Comparison of ENCODE assay signal across 8 mouse cellular contexts in the genomic region with DNA sequence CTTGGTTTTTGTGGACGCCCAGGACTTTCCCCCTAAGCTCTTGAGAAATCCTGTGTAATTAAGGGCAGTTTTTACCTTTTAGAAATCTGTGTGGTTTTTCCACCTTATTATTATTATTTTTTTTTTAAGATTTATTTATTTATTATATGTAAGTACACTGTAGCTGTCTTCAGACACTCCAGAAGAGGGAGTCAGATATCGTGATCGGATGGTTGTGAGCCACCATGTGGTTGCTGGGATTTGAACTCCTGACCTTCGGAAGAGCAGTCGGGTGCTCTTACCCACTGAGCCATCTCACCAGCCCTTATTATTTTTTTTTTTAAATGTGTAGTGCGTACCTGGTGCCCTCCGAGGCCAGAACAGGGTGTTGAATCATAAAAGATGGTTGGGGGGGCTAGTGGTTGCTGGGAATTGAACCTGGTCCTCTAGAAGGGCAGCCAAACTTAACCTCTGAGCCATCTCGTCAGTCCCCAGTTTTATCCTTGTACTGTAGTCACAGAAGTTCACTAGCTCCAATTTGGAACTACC. TPM values are rescaled to one million over a fixed set of nuclear protein-coding genes. Genes with fewer than 3 reads are reported as not detected.
A peak's percentile ranks its signal among the peaks of the same experiment; 100 is the strongest.
DNase-seq lines count a peak whose midpoint lies in the region; ATAC-seq and TF ChIP-seq lines count a peak whose summit lies in the region.
"Not testable (repeated sequence)": the region's sequence is repeated elsewhere in the genome, so short reads cannot be mapped to it uniquely, and the experiment has no call there.

No protein-coding gene starts in this region.

- H3K4me3 ChIP-seq in embryonic fibroblast, embryonic 13.5 days (ENCODE audit: insufficient read depth, low read length), result peak overlapping the region; percentile 82
- peak overlapping the region; percentile 68 for H3K4me3 ChIP-seq in heart, embryonic 12.5 days
- H3K4me3 ChIP-seq in limb, embryonic 12.5 days (replicated peaks), result peak overlapping the region; percentile 84
- peak overlapping the region; percentile 96 for H3K4me3 ChIP-seq in lung, embryonic 15.5 days
- peak overlapping the region; percentile 98; the same call in 1 of the 2 replicates for H3K4me3 ChIP-seq in thymus, adult 2 months (ENCODE audit: control insufficient read depth, insufficient read depth, low read length)

- H3K27me3 ChIP-seq in Patski; heart, embryonic 12.5 days (replicated peaks); limb, embryonic 12.5 days; lung, embryonic 15.5 days; thymus, adult 2 months (ENCODE audit: control insufficient read depth, insufficient read depth, low read length): not testable (repeated sequence)

- peak overlapping the region; percentile 81 for H3K9ac ChIP-seq in heart, embryonic 12.5 days
- peak overlapping the region; percentile 82 for H3K9ac ChIP-seq in limb, embryonic 12.5 days (replicated peaks)
- H3K9ac ChIP-seq in lung, embryonic 15.5 days, result peak overlapping the region; percentile 89

- WGBS in heart, embryonic 12.5 days, result 30% methylated on average over 8 of the region's 8 CpGs
- 36% methylated on average over 8 of the region's 8 CpGs for WGBS in limb, embryonic 12.5 days
- WGBS in lung, embryonic 15.5 days, result 31% methylated on average over 8 of the region's 8 CpGs
- WGBS in thymus, adult 2 months, result 34% methylated on average over 8 of the region's 8 CpGs

- not testable (repeated sequence) for H3K4me1 ChIP-seq in embryonic fibroblast, embryonic 13.5 days (ENCODE audit: control insufficient read depth, insufficient read depth, low read length); heart, embryonic 12.5 days (replicated peaks); limb, embryonic 12.5 days (replicated peaks); thymus, adult 2 months (replicated peaks; ENCODE audit: control insufficient read depth, insufficient read depth, low read length)
- H3K4me1 ChIP-seq in lung, embryonic 15.5 days, result peaks cover 12% of the 10 kb centered on the region

- not testable (repeated sequence) for H3K9me3 ChIP-seq in heart, embryonic 12.5 days (replicated peaks); limb, embryonic 12.5 days; lung, embryonic 15.5 days

- POLR2A ChIA-PET in Patski (lab: Charles Lee), result interaction anchor here (0.7 kb wide), 2 partner anchors 38 to 352 kb away, joined by 5 read pairs; no protein-coding TSS in a partner anchor

- peak overlapping the region; percentile 66 for H3K4me2 ChIP-seq in heart, embryonic 12.5 days
- H3K4me2 ChIP-seq in limb, embryonic 12.5 days, result peak overlapping the region; percentile 50
- peak overlapping the region; percentile 55 for H3K4me2 ChIP-seq in lung, embryonic 15.5 days

- not testable (repeated sequence) for DNase-seq in Patski (ENCODE audit: low read depth, low spot score); thymus, adult 2 months
- DNase-seq in induced T-regulatory cell, adult 2 months (ENCODE audit: low read depth), result peak; percentile 20
- DNase-seq in naive thymus-derived CD4-positive, alpha-beta T cell, adult 2 months (ENCODE audit: low read depth), result peak; percentile 14

- CTCF ChIA-PET in Patski (lab: Charles Lee), result interaction anchor here (1.2 to 1.4 kb wide), 2 partner anchors 11 to 15 kb away, joined by 3 read pairs; no protein-coding TSS in a partner anchor

- H3K36me3 ChIP-seq in heart, embryonic 12.5 days, result peaks cover 28% of the 10 kb centered on the region
- H3K36me3 ChIP-seq in limb, embryonic 12.5 days, result peaks cover 32% of the 10 kb centered on the region
- peaks cover 22% of the 10 kb centered on the region; the same call in 1 of the 2 replicates for H3K36me3 ChIP-seq in lung, embryonic 15.5 days
- peaks cover 25% of the 10 kb centered on the region for H3K36me3 ChIP-seq in thymus, adult 2 months (ENCODE audit: control insufficient read depth, insufficient read depth, low read length)

- peak; percentile 17 for TF ChIP-seq CTCF in Patski (IDR thresholded peaks at IDR 0.05)
- not testable (repeated sequence) for TF ChIP-seq CTCF in embryonic fibroblast, embryonic 13.5 days (IDR thresholded peaks at IDR 0.05; ENCODE audit: borderline replicate concordance, insufficient read depth, low read length); thymus, adult 2 months (IDR thresholded peaks at IDR 0.05; ENCODE audit: borderline replicate concordance, control insufficient read depth, extremely low read depth, insufficient read depth, low read length, poor library complexity)

- not testable (repeated sequence) for TF ChIP-seq POLR2A in embryonic fibroblast, embryonic 13.5 days (IDR thresholded peaks at IDR 0.05; ENCODE audit: low read depth, low read length); thymus, adult 2 months (IDR thresholded peaks at IDR 0.05; ENCODE audit: control insufficient read depth, extremely low read depth, insufficient read depth, low read length, poor library complexity)

- ATAC-seq in Patski; heart, embryonic 12.5 days (ENCODE audit: insufficient number of reproducible peaks, low FRiP score); limb, embryonic 12.5 days (ENCODE audit: insufficient number of reproducible peaks, insufficient read depth, low FRiP score, low TSS enrichment, low read depth): not testable (repeated sequence)
- 0 out of 2 replicates have a peak, but pooled peaks have one; percentile 5 for ATAC-seq in lung, embryonic 15.5 days (ENCODE audit: borderline replicate concordance, extremely low read depth, low FRiP score, low TSS enrichment)

- in situ Hi-C loops in Patski (cut with MboI; ENCODE audit: low pct_unique_long_range_greater_than_20kb), result not testable (repeated sequence)

- not testable (repeated sequence) for H3K27ac ChIP-seq in embryonic fibroblast, embryonic 13.5 days (ENCODE audit: insufficient read depth, low read length); limb, embryonic 12.5 days; thymus, adult 2 months (ENCODE audit: control insufficient read depth, insufficient read depth, low read length)
- peak overlapping the region; percentile 75; the same call in 1 of the 2 replicates for H3K27ac ChIP-seq in heart, embryonic 12.5 days (ENCODE audit: poor library complexity, severe bottlenecking)
- peak overlapping the region; percentile 80; the same call in 1 of the 2 replicates for H3K27ac ChIP-seq in lung, embryonic 15.5 days

RNA-seq across cellular contexts. Expression of a gene that starts 0.7 kb away (rescaled TPM):
- polyA plus RNA-seq in Patski (2021), result 29.4 TPM
- 23.9 and 26.8 TPM in 2 replicates for polyA plus RNA-seq in embryonic fibroblast, embryonic 13.5 days (2011; ENCODE audit: insufficient read length, low read depth, missing spikeins)
- polyA plus RNA-seq in heart, embryonic 12.5 days (2016; fragmentation: Nextera tagmentation; extraction: Ambion mirVana), result 35.2 and 35.7 TPM in 2 replicates
- polyA plus RNA-seq in limb, embryonic 12.5 days (2016; fragmentation: Nextera tagmentation; extraction: Ambion mirVana), result 35.3 and 39.3 TPM in 2 replicates
- 24.5 and 26.7 TPM in 2 replicates for polyA plus RNA-seq in lung, embryonic 15.5 days (2015; fragmentation: Nextera tagmentation; extraction: Ambion mirVana)
- polyA plus RNA-seq in thymus, adult 2 months (2012; rRNA removed), result 28.3 and 31.1 TPM in 2 replicates

RNA-seq across cellular contexts. Expression of a gene that starts 0.7 kb away (rescaled TPM):
- 99.9 TPM for polyA plus RNA-seq in Patski (2021)
- 291 and 298 TPM in 2 replicates for polyA plus RNA-seq in embryonic fibroblast, embryonic 13.5 days (2011; ENCODE audit: insufficient read length, low read depth, missing spikeins)
- polyA plus RNA-seq in heart, embryonic 12.5 days (2016; fragmentation: Nextera tagmentation; extraction: Ambion mirVana), result 48.8 and 54.0 TPM in 2 replicates
- 66.5 and 67.8 TPM in 2 replicates for polyA plus RNA-seq in limb, embryonic 12.5 days (2016; fragmentation: Nextera tagmentation; extraction: Ambion mirVana)
- polyA plus RNA-seq in lung, embryonic 15.5 days (2015; fragmentation: Nextera tagmentation; extraction: Ambion mirVana), result 49.3 and 50.3 TPM in 2 replicates
- polyA plus RNA-seq in thymus, adult 2 months (2012; rRNA removed), result 28.3 and 37.3 TPM in 2 replicates

RNA-seq across cellular contexts. Expression of a gene that starts 39.4 kb away (rescaled TPM):
- polyA plus RNA-seq in Patski (2021), result 62.5 TPM
- polyA plus RNA-seq in embryonic fibroblast, embryonic 13.5 days (2011; ENCODE audit: insufficient read length, low read depth, missing spikeins), result 83.5 and 95.6 TPM in 2 replicates
- polyA plus RNA-seq in heart, embryonic 12.5 days (2016; fragmentation: Nextera tagmentation; extraction: Ambion mirVana), result 1.9 and 3.3 TPM in 2 replicates
- polyA plus RNA-seq in limb, embryonic 12.5 days (2016; fragmentation: Nextera tagmentation; extraction: Ambion mirVana), result 1.3 and 1.8 TPM in 2 replicates
- 3.1 and 3.8 TPM in 2 replicates for polyA plus RNA-seq in lung, embryonic 15.5 days (2015; fragmentation: Nextera tagmentation; extraction: Ambion mirVana)
- 0.90 and 1.5 TPM in 2 replicates for polyA plus RNA-seq in thymus, adult 2 months (2012; rRNA removed)

RNA-seq across cellular contexts. Expression of a gene that starts 59.7 kb away (rescaled TPM):
- 135 TPM for polyA plus RNA-seq in Patski (2021)
- 68.2 and 81.3 TPM in 2 replicates for polyA plus RNA-seq in embryonic fibroblast, embryonic 13.5 days (2011; ENCODE audit: insufficient read length, low read depth, missing spikeins)
- 32.5 and 33.1 TPM in 2 replicates for polyA plus RNA-seq in heart, embryonic 12.5 days (2016; fragmentation: Nextera tagmentation; extraction: Ambion mirVana)
- 26.5 and 28.4 TPM in 2 replicates for polyA plus RNA-seq in limb, embryonic 12.5 days (2016; fragmentation: Nextera tagmentation; extraction: Ambion mirVana)
- 32.3 and 34.7 TPM in 2 replicates for polyA plus RNA-seq in lung, embryonic 15.5 days (2015; fragmentation: Nextera tagmentation; extraction: Ambion mirVana)
- 138 and 180 TPM in 2 replicates for polyA plus RNA-seq in thymus, adult 2 months (2012; rRNA removed)

Comparison
In these comparisons a context has a peak if more than half of its experiments do, and no peak if none do; other contexts are left out.
1. RNA of a gene that starts 39.4 kb away (polyA plus RNA-seq): 83.5 to 95.6 TPM in embryonic fibroblast, embryonic 13.5 days and 62.5 TPM in Patski (single experiment); 3.1 to 3.8 TPM in lung, embryonic 15.5 days, 1.9 to 3.3 TPM in heart, embryonic 12.5 days, 1.3 to 1.8 TPM in limb, embryonic 12.5 days and 0.90 to 1.5 TPM in thymus, adult 2 months; every median in the first group is over 10 times any median in the second.
2. Peak in every context shown above with its lines, with median percentiles within 50 percentile points of each other: H3K4me3 ChIP-seq, H3K4me2 ChIP-seq and H3K9ac ChIP-seq.